Mouse (Mus musculus): Measurements from ENCODE around the gene Gpr68. TPM values are rescaled to one million over a fixed set of nuclear protein-coding genes. Genes with fewer than 3 reads are reported as not detected.

Gene Gpr68
- polyA plus RNA-seq, 1 experiment: 1.4 TPM

DNA sequence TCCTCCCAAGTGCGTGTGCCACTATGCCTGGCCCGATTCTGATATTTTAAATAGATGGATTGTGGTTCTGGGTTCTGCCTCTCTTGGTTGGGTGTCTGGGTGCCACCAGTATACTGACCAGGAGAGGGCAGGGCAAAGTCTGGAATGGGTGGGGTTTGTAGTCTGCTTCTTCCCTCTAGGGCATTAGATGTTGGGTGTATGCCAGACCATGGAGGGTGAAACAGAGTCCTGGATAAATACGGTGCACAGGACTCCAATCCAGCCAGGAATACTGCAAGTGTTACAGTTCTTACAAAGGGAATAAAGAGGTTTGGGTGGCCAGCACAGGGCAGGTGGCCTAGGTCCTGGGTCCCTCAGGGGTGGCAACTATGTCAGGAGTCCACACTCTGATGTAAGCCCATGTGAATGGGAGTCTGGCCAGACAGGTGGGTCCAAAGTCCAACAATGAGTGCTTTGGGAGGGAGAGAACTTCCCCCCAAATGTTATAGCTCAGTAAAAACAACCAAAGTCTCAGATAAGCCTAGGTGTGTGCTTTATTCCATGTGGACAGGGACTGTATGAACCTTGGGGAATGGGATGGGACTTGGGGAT is 45.0 kb downstream of the Gpr68 start:
- Histone ChIP-seq H3K27ac (ENCODE audit: control insufficient read depth, insufficient read depth, low read depth, low read length, poor library complexity) (no peak overlapping the region), H3K4me3 (replicated peaks; ENCODE audit: control insufficient read depth, low read depth, low read length) (no peak overlapping the region), H3K4me1 (ENCODE audit: control insufficient read depth, insufficient read depth, low read length) (peaks cover 1% of the 10 kb centered on the region; the same call in 1 of the 2 replicates)
- TF ChIP-seq POLR2A (IDR thresholded peaks at IDR 0.05; ENCODE audit: borderline replicate concordance, control insufficient read depth, low read depth, low read length) (no peak), CTCF (IDR thresholded peaks at IDR 0.05; ENCODE audit: control insufficient read depth, insufficient read depth, low read length) (no peak)
- WGBS: 81% methylated on average over 3 of the region's 3 CpGs

DNA sequence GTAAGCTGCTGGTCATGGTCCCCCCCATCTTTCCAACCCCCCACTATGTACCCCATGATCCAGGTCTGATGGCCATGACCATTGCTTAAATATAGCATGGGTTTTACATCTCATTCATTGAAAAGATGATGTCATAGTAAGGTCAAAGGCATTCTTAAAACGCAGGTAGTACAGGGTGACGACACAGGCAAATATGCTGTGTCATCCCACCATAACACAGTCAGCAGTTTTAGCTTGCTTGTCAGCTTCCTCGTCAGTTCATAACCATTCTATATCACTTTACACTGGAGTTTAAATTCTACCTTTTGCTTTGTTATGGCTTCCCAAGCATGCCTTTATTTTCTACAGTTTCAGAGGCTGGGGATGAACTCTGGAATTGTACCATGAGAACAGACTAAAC is 45.7 kb downstream of the Gpr68 start:
- TF ChIP-seq CTCF (IDR thresholded peaks at IDR 0.05; ENCODE audit: control insufficient read depth, insufficient read depth, low read length) (no peak), POLR2A (IDR thresholded peaks at IDR 0.05; ENCODE audit: borderline replicate concordance, control insufficient read depth, low read depth, low read length) (no peak)
- Histone ChIP-seq H3K4me1 (ENCODE audit: control insufficient read depth, insufficient read depth, low read length) (peaks cover 1% of the 10 kb centered on the region; the same call in 1 of the 2 replicates), H3K4me3 (replicated peaks; ENCODE audit: control insufficient read depth, low read depth, low read length) (no peak overlapping the region), H3K27ac (ENCODE audit: control insufficient read depth, insufficient read depth, low read depth, low read length, poor library complexity) (no peak overlapping the region)
- WGBS: 11% methylated on average over 3 of the region's 3 CpGs

DNA sequence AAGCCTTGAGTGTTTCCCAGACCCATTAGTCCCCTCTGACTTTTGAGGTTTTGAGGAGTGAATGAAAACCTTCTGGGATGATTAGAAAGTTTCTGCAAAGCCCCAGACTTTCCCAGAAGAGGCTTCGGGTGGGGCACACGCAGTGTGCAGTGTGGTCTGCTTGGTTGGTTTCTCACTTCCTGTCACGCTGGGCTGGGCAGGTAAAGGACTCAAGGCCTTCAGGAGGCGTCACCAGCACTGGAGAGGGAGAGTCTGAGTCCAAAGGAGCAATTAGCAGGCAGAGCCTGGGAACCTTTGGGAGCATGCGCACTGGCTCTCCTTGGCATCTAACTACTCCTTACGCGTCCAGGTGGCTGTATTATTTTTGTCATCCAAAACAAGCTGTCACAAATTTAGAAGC is 50.2 kb downstream of the Gpr68 start:
- H3K4me3 ChIP-seq (replicated peaks; ENCODE audit: control insufficient read depth, low read depth, low read length): no peak overlapping the region
- TF ChIP-seq CTCF (IDR thresholded peaks at IDR 0.05; ENCODE audit: control insufficient read depth, insufficient read depth, low read length) (no peak), POLR2A (IDR thresholded peaks at IDR 0.05; ENCODE audit: borderline replicate concordance, control insufficient read depth, low read depth, low read length) (no peak)
- peaks cover 2% of the 10 kb centered on the region; the same call in 1 of the 2 replicates for H3K4me1 ChIP-seq (ENCODE audit: control insufficient read depth, insufficient read depth, low read length)
- WGBS: 44% methylated on average over 7 of the region's 7 CpGs
- H3K27ac ChIP-seq (ENCODE audit: control insufficient read depth, insufficient read depth, low read depth, low read length, poor library complexity): no peak overlapping the region

DNA sequence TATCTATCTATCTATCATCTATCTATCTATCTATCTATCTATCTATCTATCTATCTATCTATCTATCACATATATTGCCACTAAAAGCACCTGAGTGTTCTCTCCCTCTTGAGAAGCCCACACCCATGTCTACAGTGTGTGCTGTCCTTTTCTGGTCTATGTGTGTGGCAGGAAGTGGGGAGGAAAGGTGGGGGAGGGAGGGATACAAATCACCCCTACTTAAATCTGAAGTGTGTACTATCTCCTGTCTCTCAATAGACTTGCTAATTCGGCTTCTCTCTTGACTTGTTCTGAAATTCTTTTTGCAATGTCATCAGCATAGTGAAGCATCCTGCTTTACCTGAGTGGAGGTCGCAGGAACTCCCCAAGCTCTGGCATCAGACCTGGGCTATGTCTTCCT is 51.7 kb downstream of the Gpr68 start:
- H3K27ac ChIP-seq (ENCODE audit: control insufficient read depth, insufficient read depth, low read depth, low read length, poor library complexity): no peak overlapping the region
- no peak overlapping the region for H3K4me3 ChIP-seq (replicated peaks; ENCODE audit: control insufficient read depth, low read depth, low read length)
- WGBS: 56% methylated on average over 2 of the region's 2 CpGs
- no peak for TF ChIP-seq CTCF (IDR thresholded peaks at IDR 0.05; ENCODE audit: control insufficient read depth, insufficient read depth, low read length)
- no peak for TF ChIP-seq POLR2A (IDR thresholded peaks at IDR 0.05; ENCODE audit: borderline replicate concordance, control insufficient read depth, low read depth, low read length)
- peaks cover 4% of the 10 kb centered on the region; the same call in 1 of the 2 replicates for H3K4me1 ChIP-seq (ENCODE audit: control insufficient read depth, insufficient read depth, low read length)

DNA sequence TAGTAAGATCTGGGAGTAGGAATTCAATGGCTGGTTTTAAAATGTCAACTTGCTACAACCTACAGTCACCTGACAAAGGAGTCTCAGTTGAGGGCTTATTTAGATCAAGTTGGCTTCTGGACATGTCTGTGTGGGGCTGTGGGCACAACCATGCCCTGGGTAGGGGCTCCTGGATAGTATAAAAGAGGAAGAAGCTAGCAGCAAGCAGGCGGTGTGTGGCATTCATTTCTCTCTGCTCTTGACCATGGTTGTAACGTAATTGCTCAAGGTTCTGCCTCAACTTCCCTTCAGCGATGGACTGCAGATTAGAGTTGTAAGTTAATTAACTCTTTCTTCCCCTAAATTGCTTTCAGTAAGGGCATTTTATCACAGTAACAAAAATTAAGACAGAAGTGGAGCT is 55.6 kb downstream of the Gpr68 start:
- Histone ChIP-seq H3K27ac (ENCODE audit: control insufficient read depth, insufficient read depth, low read depth, low read length, poor library complexity) (no peak overlapping the region; the same call in 1 of the 2 replicates), H3K4me3 (replicated peaks; ENCODE audit: control insufficient read depth, low read depth, low read length) (no peak overlapping the region), H3K4me1 (ENCODE audit: control insufficient read depth, insufficient read depth, low read length) (peaks cover 3% of the 10 kb centered on the region; the same call in 1 of the 2 replicates)
- TF ChIP-seq POLR2A (IDR thresholded peaks at IDR 0.05; ENCODE audit: borderline replicate concordance, control insufficient read depth, low read depth, low read length) (no peak), CTCF (IDR thresholded peaks at IDR 0.05; ENCODE audit: control insufficient read depth, insufficient read depth, low read length) (no peak)
- 13% methylated on average over 3 of the region's 3 CpGs for WGBS

DNA sequence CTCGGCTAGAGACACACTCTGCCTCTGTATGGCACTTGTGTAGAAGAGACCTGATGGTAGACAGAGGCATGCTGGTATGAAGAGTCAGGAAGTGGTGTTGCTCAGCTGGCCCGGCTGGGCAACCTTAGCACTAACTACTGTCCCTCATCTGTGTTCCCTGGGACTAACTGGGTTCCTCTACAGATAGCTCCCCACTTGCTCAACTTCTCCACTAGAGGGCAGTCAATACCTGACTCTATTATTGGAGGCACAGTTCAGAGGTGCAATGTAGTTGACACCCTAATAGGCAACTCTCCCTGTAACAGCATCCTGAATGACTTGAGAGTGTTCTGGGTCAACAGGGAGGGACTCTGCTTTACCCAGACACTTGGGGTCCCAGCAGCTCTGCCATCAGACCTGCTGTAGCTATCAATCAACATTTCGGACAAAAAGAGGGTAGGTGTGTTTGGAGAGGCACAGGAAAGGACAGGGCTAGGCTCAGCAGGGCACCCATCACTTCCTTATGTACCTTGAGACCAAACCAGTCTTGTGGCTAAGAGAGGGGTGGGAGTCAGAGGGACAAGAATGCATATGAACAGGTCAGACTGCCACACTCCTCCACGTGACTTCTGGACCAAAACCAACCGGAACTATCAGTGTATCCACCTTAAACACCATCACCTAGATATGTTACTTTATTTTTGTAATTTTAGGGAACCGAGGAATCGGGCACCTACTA is 58.4 kb downstream of the Gpr68 start:
- TF ChIP-seq CTCF (IDR thresholded peaks at IDR 0.05; ENCODE audit: control insufficient read depth, insufficient read depth, low read length) (peak; percentile 56), POLR2A (IDR thresholded peaks at IDR 0.05; ENCODE audit: borderline replicate concordance, control insufficient read depth, low read depth, low read length) (no peak)
- H3K27ac ChIP-seq (ENCODE audit: control insufficient read depth, insufficient read depth, low read depth, low read length, poor library complexity): no peak overlapping the region
- H3K4me3 ChIP-seq (replicated peaks; ENCODE audit: control insufficient read depth, low read depth, low read length): no peak overlapping the region
- H3K4me1 ChIP-seq (ENCODE audit: control insufficient read depth, insufficient read depth, low read length): peaks cover 3% of the 10 kb centered on the region; the same call in 1 of the 2 replicates
- WGBS: 71% methylated on average over 7 of the region's 7 CpGs

DNA sequence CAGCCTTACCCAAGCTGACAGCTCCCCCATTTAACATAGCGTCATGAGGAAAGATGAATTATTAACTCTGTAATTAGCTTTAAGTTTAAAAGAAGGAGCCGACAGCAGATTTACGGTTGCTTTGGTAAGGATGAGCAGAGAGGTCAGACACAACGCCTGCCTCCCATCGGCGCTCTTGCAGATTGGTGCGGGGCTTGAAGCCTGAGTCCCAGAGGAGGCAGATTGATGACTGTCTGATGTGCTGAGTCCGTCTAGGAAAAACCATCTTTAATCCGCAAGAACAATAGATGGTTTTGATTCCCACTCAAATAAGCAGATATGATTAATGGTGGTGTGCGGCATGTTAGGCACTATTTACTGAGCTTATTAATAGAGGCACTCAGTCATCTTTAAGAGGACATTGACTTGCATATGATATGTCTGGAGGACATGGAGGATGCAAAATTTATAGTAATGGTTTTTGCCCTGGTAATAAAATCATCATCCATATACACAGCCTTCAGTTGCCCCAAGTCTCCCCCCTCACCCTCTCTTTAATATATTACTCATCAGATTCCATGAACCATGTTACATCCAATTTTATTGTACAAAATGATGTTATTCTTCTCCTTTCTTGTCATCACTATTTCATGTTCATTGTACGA is 60.4 kb downstream of the Gpr68 start:
- TF ChIP-seq CTCF (IDR thresholded peaks at IDR 0.05; ENCODE audit: control insufficient read depth, insufficient read depth, low read length) (no peak), POLR2A (IDR thresholded peaks at IDR 0.05; ENCODE audit: borderline replicate concordance, control insufficient read depth, low read depth, low read length) (no peak)
- H3K27ac ChIP-seq (ENCODE audit: control insufficient read depth, insufficient read depth, low read depth, low read length, poor library complexity): no peak overlapping the region
- H3K4me1 ChIP-seq (ENCODE audit: control insufficient read depth, insufficient read depth, low read length): peaks cover 1% of the 10 kb centered on the region; the same call in 1 of the 2 replicates
- no peak overlapping the region for H3K4me3 ChIP-seq (replicated peaks; ENCODE audit: control insufficient read depth, low read depth, low read length)
- 90% methylated on average over 11 of the region's 11 CpGs for WGBS

DNA sequence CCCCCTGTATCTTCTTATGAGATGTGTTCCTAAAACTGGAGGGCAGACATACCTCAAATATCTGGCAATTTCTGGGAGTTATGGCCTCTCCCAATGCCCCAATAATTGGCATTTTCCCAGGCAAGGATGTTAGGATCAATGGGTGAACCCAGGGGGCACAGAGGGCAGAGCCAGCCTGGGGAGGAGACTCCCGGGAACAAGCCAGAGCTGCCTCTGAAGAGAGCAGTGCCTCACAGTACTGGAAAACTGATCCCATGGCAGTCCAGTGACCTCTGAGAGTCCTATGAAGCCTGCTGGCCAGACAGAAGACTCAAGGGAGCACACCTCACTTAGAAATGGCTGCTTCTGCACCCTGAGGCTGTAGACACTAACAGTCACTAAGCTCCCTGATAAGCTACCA is 61.4 kb downstream of the Gpr68 start:
- 78% methylated on average over 1 of the region's 1 CpGs for WGBS
- Histone ChIP-seq H3K4me1 (ENCODE audit: control insufficient read depth, insufficient read depth, low read length) (no peaks in the 10 kb centered on the region), H3K27ac (ENCODE audit: control insufficient read depth, insufficient read depth, low read depth, low read length, poor library complexity) (no peak overlapping the region), H3K4me3 (replicated peaks; ENCODE audit: control insufficient read depth, low read depth, low read length) (no peak overlapping the region)
- TF ChIP-seq POLR2A (IDR thresholded peaks at IDR 0.05; ENCODE audit: borderline replicate concordance, control insufficient read depth, low read depth, low read length): no peak
- no peak for TF ChIP-seq CTCF (IDR thresholded peaks at IDR 0.05; ENCODE audit: control insufficient read depth, insufficient read depth, low read length)

Measured in bone marrow, adult 2 months (tissue).